Mouse (Mus musculus) forebrain, embryonic 10.5 days (tissue): Measurements from ENCODE around the gene Vstm2b. TPM values are rescaled to one million over a fixed set of nuclear protein-coding genes. Genes with fewer than 3 reads are reported as not detected.

Source experiments
- DNase-seq: peaks from one replicate; pipeline ENCODE4 v3.0.0-alpha.2; 2017; ENCODE audit warnings: low spot score; ENCODE audit errors: extremely low spot score
- H3K27ac ChIP-seq: fragments of 300-500 bp; sonication (generic); 2 replicates; pipeline ENCODE4 v1.5.1; 2016; ENCODE audit warnings: mild to moderate bottlenecking
- H3K27me3 ChIP-seq: fragments of 300-500 bp; sonication (generic); 2 replicates; pipeline ENCODE4 v1.6.1; 2016; ENCODE audit warnings: mild to moderate bottlenecking; ENCODE audit not compliant: poor library complexity, severe bottlenecking
- H3K36me3 ChIP-seq: fragments of 300-500 bp; sonication (generic); replicated peaks from 2 replicates; pipeline ENCODE4 v1.6.1; 2016; ENCODE audit warnings: mild to moderate bottlenecking, moderate library complexity
- H3K4me1 ChIP-seq: fragments of 300-500 bp; sonication (generic); 2 replicates; pipeline ENCODE4 v1.6.1; 2016
- H3K4me3 ChIP-seq: fragments of 300-500 bp; sonication (generic); 2 replicates; pipeline ENCODE4 v1.5.1; 2016; ENCODE audit warnings: mild to moderate bottlenecking, moderate library complexity
- H3K9me3 ChIP-seq: fragments of 300-500 bp; sonication (generic); 2 replicates; pipeline ENCODE4 v1.6.1; 2016; ENCODE audit warnings: mild to moderate bottlenecking, moderate library complexity
- WGBS: fragments of 180-500 bp; shearing (Covaris S2); methylation state at CpG from one replicate; pipeline ENCODE4 v1.1.7; 2016; 5-methylcytosine and 5-hydroxymethylcytosine counted together
- polyA plus RNA-seq: library from polyadenylated mRNA; unstranded; fragments of >200 nt; fragmentation: Nextera tagmentation; extraction: Ambion mirVana; gene quantifications from 2 replicates; pipeline ENCODE4 v1.2.1, GENCODE M21; 2016

Gene Vstm2b
- polyA plus RNA-seq, 1 experiment from 2014 or later, result 3.0 TPM

- Histone ChIP-seq H3K9me3 (no peaks in the 10 kb centered on the region), H3K27me3 (no peaks in the 10 kb centered on the region), H3K4me1 (no peaks in the 10 kb centered on the region), H3K27ac (no peak overlapping the region), H3K4me3 (no peak overlapping the region), H3K36me3 (no peaks in the 10 kb centered on the region)
- no peak for DNase-seq
- 89% methylated on average over 3 of the region's 3 CpGs for WGBS
Measured at GRCm38 (mm10) chr7:40916761-40917160, 18.6 kb downstream of the Vstm2b start.

- Histone ChIP-seq H3K4me3 (no peak overlapping the region), H3K4me1 (no peaks in the 10 kb centered on the region), H3K36me3 (no peaks in the 10 kb centered on the region), H3K27me3 (no peaks in the 10 kb centered on the region), H3K27ac (no peak overlapping the region), H3K9me3 (no peaks in the 10 kb centered on the region)
- 79% methylated on average over 2 of the region's 2 CpGs for WGBS
- no peak for DNase-seq
Measured at GRCm38 (mm10) chr7:40920118-40920517, 22.0 kb downstream of the Vstm2b start.

GRCm38 (mm10) chr7:40921281-40921680 is 23.2 kb downstream of the Vstm2b start:
- Histone ChIP-seq H3K27me3 (no peaks in the 10 kb centered on the region), H3K27ac (no peak overlapping the region), H3K36me3 (no peaks in the 10 kb centered on the region), H3K9me3 (no peaks in the 10 kb centered on the region), H3K4me3 (no peak overlapping the region), H3K4me1 (no peaks in the 10 kb centered on the region)
- DNase-seq, result no peak
- WGBS, result 92% methylated on average over 6 of the region's 6 CpGs

- Histone ChIP-seq H3K27ac (no peak overlapping the region), H3K27me3 (no peaks in the 10 kb centered on the region), H3K4me3 (no peak overlapping the region), H3K9me3 (no peaks in the 10 kb centered on the region), H3K4me1 (no peaks in the 10 kb centered on the region), H3K36me3 (no peaks in the 10 kb centered on the region)
- WGBS, result 82% methylated on average over 4 of the region's 4 CpGs
- DNase-seq, result no peak
Measured at GRCm38 (mm10) chr7:40922871-40923270, 24.7 kb downstream of the Vstm2b start.

- H3K4me1 ChIP-seq, result no peaks in the 10 kb centered on the region
- DNase-seq, result no peak
- H3K4me3 ChIP-seq, result no peak overlapping the region
- no peaks in the 10 kb centered on the region for H3K9me3 ChIP-seq
- H3K36me3 ChIP-seq, result 0 out of 2 replicates have a peak, but pooled peaks cover 3% of the 10 kb centered on the region
- H3K27me3 ChIP-seq, result no peaks in the 10 kb centered on the region
- no peak overlapping the region for H3K27ac ChIP-seq
- WGBS, result 91% methylated on average over 2 of the region's 2 CpGs
Measured at GRCm38 (mm10) chr7:40928391-40928790, 30.3 kb downstream of the Vstm2b start.

- WGBS, result 79% methylated on average over 4 of the region's 4 CpGs
- no peak for DNase-seq
- Histone ChIP-seq H3K36me3 (no peaks in the 10 kb centered on the region), H3K4me3 (no peak overlapping the region), H3K27me3 (no peaks in the 10 kb centered on the region), H3K27ac (no peak overlapping the region), H3K9me3 (no peaks in the 10 kb centered on the region), H3K4me1 (no peaks in the 10 kb centered on the region)
Measured at GRCm38 (mm10) chr7:40936617-40937212, 38.6 kb downstream of the Vstm2b start.

GRCm38 (mm10) chr7:40939371-40939770 is 41.2 kb downstream of the Vstm2b start:
- Histone ChIP-seq H3K9me3 (no peaks in the 10 kb centered on the region), H3K36me3 (no peaks in the 10 kb centered on the region), H3K27ac (no peak overlapping the region), H3K4me3 (no peak overlapping the region), H3K27me3 (no peaks in the 10 kb centered on the region), H3K4me1 (no peaks in the 10 kb centered on the region)
- no peak for DNase-seq
- WGBS, result 89% methylated on average over 1 of the region's 1 CpGs

GRCm38 (mm10) chr7:40942233-40942935 is 44.3 kb downstream of the Vstm2b start:
- Histone ChIP-seq H3K4me3 (no peak overlapping the region), H3K27ac (no peak overlapping the region), H3K36me3 (no peaks in the 10 kb centered on the region), H3K4me1 (no peaks in the 10 kb centered on the region), H3K27me3 (no peaks in the 10 kb centered on the region), H3K9me3 (no peaks in the 10 kb centered on the region)
- 72% methylated on average over 3 of the region's 3 CpGs for WGBS
- no peak for DNase-seq

Other genes starting within 250 kb of the Vstm2b start
- gene 4930433I11Rik, start 89.2 kb downstream of the Vstm2b start, polyA plus RNA-seq, result not detected in 2 replicates
- gene Gm4884, start 134.4 kb downstream of the Vstm2b start, polyA plus RNA-seq, result not detected in 2 replicates